Mouse (Mus musculus) heart, embryonic 13.5 days (tissue): ENCODE measurements around the gene Slc39a7. TPM values are rescaled to one million over a fixed set of nuclear protein-coding genes. Genes with fewer than 3 reads are reported as not detected.
A peak's percentile ranks its signal among the peaks of the same experiment; 100 is the strongest.
"Not testable (repeated sequence)": the region's sequence is repeated elsewhere in the genome, so short reads cannot be mapped to it uniquely, and the experiment has no call there.

Source experiments
- ATAC-seq: fragments of 200-750 bp; cut with Nextera tagmentation; 2 replicates; pipeline ENCODE4 v1.8.0; 2017; ENCODE audit warnings: moderate TSS enrichment; ENCODE audit not compliant: insufficient number of reproducible peaks, low FRiP score, low TSS enrichment; ENCODE audit errors: extremely low read depth
- H3K27ac ChIP-seq: fragments of 300-500 bp; sonication (generic); replicated peaks from 2 replicates; pipeline ENCODE4 v1.5.1; 2015; ENCODE audit warnings: moderate library complexity, mild to moderate bottlenecking, inconsistent platforms
- H3K27me3 ChIP-seq: fragments of 300-500 bp; sonication (generic); replicated peaks from 2 replicates; pipeline ENCODE4 v1.6.1; 2015; ENCODE audit warnings: mild to moderate bottlenecking, inconsistent platforms
- H3K36me3 ChIP-seq: fragments of 300-500 bp; sonication (generic); 2 replicates; pipeline ENCODE4 v1.6.1; 2015; ENCODE audit warnings: mild to moderate bottlenecking, inconsistent platforms
- H3K4me1 ChIP-seq: fragments of 300-500 bp; sonication (generic); 2 replicates; pipeline ENCODE4 v1.6.1; 2015; ENCODE audit warnings: inconsistent platforms
- H3K4me2 ChIP-seq: fragments of 300-500 bp; sonication (generic); 2 replicates; pipeline ENCODE4 v1.6.1; 2015; ENCODE audit warnings: inconsistent platforms, mild to moderate bottlenecking, moderate library complexity
- H3K4me3 ChIP-seq: fragments of 300-500 bp; sonication (generic); 2 replicates; pipeline ENCODE4 v1.5.1; 2015; ENCODE audit warnings: moderate library complexity, mild to moderate bottlenecking, inconsistent platforms
- H3K9ac ChIP-seq: fragments of 300-500 bp; sonication (generic); 2 replicates; pipeline ENCODE4 v1.6.1; 2015; ENCODE audit warnings: inconsistent platforms, mild to moderate bottlenecking, moderate library complexity
- H3K9me3 ChIP-seq: fragments of 300-500 bp; sonication (generic); 2 replicates; pipeline ENCODE4 v1.6.1; 2016; ENCODE audit warnings: inconsistent platforms
- WGBS: fragments of 180-500 bp; shearing (Covaris S2); methylation state at CpG from one replicate; pipeline ENCODE4 v1.1.7; 2015; ENCODE audit warnings: mixed read lengths; 5-methylcytosine and 5-hydroxymethylcytosine counted together
- polyA plus RNA-seq: library from polyadenylated mRNA; unstranded; fragments of >200 nt; fragmentation: Nextera tagmentation; extraction: Ambion mirVana; gene quantifications from 2 replicates; pipeline ENCODE4 v1.2.1, GENCODE M21; 2015

Gene Slc39a7
- polyA plus RNA-seq, 1 experiment from 2014 or later: 130 TPM

GRCm38 (mm10) chr17:34023678-34024077 lies 7.8 kb downstream of the Slc39a7 start:
- peaks cover 42% of the 10 kb centered on the region for H3K36me3 ChIP-seq
- 61% methylated on average over 9 of the region's 9 CpGs for WGBS
- no peaks in the 10 kb centered on the region for H3K27me3 ChIP-seq
- H3K4me3 ChIP-seq: peak overlapping the region; percentile 87
- H3K9ac ChIP-seq: peak overlapping the region; percentile 97
- no peak for ATAC-seq
- peak overlapping the region; percentile 98 for H3K4me2 ChIP-seq
- peak overlapping the region; percentile 88; the same call in 1 of the 2 replicates for H3K27ac ChIP-seq
- peaks cover 16% of the 10 kb centered on the region for H3K9me3 ChIP-seq
- peaks cover 39% of the 10 kb centered on the region for H3K4me1 ChIP-seq

DNA sequence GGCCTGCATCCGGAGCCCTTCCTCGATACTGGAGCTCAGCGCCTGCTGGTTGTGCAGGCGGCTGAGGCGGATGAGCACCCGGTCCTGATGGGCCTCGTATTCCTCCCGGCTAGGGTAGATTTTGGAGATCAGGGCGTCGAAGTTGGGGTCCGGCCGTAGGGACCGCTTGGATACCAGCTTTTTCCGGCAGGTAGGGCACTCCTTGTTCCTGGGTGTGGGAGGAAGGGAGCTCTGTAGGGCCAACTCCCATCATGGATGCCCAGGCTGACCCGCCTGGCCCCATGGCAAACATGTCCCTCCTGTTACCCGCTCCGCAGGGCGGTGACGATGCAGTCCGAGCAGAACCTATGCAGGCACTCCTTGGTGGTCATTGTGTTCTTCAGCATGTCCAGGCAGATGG lies 8.5 kb downstream of the Slc39a7 start:
- 93% methylated on average over 20 of the region's 20 CpGs for WGBS
- Histone ChIP-seq H3K36me3 (peaks cover 35% of the 10 kb centered on the region), H3K4me2 (no peak overlapping the region), H3K4me3 (no peak overlapping the region), H3K9me3 (peaks cover 16% of the 10 kb centered on the region), H3K27me3 (no peaks in the 10 kb centered on the region), H3K9ac (no peak overlapping the region), H3K27ac (no peak overlapping the region), H3K4me1 (peaks cover 32% of the 10 kb centered on the region)
- no peak for ATAC-seq

GRCm38 (mm10) chr17:34022414-34022783 lies 9.1 kb downstream of the Slc39a7 start:
- Histone ChIP-seq H3K9ac (no peak overlapping the region), H3K4me3 (no peak overlapping the region), H3K27ac (no peak overlapping the region), H3K36me3 (peaks cover 34% of the 10 kb centered on the region), H3K4me2 (no peak overlapping the region), H3K9me3 (peaks cover 16% of the 10 kb centered on the region), H3K4me1 (peaks cover 30% of the 10 kb centered on the region), H3K27me3 (no peaks in the 10 kb centered on the region)
- no peak for ATAC-seq
- 85% methylated on average over 14 of the region's 14 CpGs for WGBS

DNA sequence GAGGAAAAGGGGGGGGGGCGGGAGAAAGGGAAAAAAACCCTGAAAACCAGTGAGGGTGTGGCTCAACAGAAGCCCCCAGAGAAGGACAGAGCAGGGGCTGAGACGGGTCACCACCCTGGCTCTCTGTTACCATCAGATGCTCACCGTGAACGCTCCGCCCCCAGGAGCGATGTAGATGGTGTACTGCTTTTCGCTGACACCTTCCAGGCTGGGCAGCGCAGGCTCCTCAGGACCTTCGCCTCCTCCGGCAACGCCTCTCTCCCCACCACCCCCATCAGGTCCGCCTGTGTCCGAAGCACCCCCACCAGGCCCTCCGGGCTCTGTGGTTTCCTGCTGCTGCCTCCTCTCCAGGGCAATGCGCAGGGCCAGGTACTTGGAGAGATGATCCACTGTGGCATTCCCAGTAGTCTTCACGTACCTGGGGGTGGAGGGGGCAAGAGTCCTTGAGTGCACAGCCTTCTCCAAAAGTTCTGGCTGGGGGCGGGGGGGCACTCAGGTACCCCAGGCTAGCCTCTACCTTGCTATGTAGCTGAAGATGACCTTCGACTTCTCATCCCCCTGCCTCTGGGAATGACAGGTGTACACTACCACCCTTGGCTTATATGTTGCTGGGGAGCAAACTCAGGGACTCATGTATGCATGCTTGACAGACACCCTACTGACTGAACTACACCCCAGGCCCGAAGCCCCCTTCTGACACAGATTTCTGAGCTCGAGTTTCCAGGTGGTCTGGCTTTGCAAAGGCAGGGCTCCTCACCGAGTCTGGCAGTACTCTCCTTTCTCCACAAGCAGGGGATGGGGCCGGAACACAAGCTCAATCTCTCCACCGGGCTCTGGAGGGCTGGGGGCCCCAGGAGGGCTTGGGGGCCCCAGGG lies 9.7 kb downstream of the Slc39a7 start:
- 92% methylated on average over 23 of the region's 23 CpGs for WGBS
- no peak overlapping the region for H3K4me2 ChIP-seq
- H3K9me3 ChIP-seq: peaks cover 18% of the 10 kb centered on the region
- H3K36me3 ChIP-seq: peaks cover 34% of the 10 kb centered on the region
- ATAC-seq: no peak
- no peak overlapping the region for H3K4me3 ChIP-seq
- H3K27me3 ChIP-seq: no peaks in the 10 kb centered on the region
- H3K27ac ChIP-seq: no peak overlapping the region
- H3K9ac ChIP-seq: no peak overlapping the region
- H3K4me1 ChIP-seq: peaks cover 24% of the 10 kb centered on the region

GRCm38 (mm10) chr17:34013436-34013835 lies 18.0 kb downstream of the Slc39a7 start:
- WGBS: 88% methylated on average over 8 of the region's 8 CpGs
- ATAC-seq: no peak

GRCm38 (mm10) chr17:34010156-34010555 lies 21.3 kb downstream of the Slc39a7 start:
- no peak for ATAC-seq

More at GRCm38 (mm10) chr17:34013436-34013835, 18.0 kb downstream of the Slc39a7 start:
- Histone ChIP-seq H3K9ac (no peak overlapping the region), H3K4me3 (no peak overlapping the region), H3K36me3 (no peaks in the 10 kb centered on the region), H3K27me3 (peaks cover 11% of the 10 kb centered on the region; the same call in 1 of the 2 replicates), H3K27ac (no peak overlapping the region), H3K4me2 (no peak overlapping the region), H3K4me1 (no peaks in the 10 kb centered on the region), H3K9me3 (peaks cover 5% of the 10 kb centered on the region; the same call in 1 of the 2 replicates)

DNA sequence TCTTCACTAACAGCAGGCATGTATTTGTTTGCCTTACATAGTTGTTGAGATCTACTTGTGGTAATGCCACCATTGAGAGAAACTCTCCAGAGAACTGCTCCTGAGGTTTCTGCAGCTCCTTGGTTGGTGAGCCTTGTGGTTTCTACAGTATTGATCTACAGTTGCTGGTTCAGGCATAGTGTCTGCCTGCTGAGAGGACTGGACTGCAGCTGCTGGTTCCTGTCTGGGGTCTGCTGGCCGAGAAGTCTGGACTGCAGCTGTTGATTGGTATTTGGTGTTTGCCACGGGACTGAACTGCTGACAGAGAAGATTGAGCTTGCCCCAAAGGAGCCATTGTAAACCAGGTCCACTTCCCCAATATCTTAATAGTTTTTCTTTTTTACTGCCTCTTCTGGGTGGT lies 24.9 kb downstream of the Slc39a7 start:
- Histone ChIP-seq H3K9me3 (0 out of 2 replicates have a peak, but pooled peaks cover 3% of the 10 kb centered on the region), H3K4me2 (no peak overlapping the region), H3K27me3 (peaks cover 39% of the 10 kb centered on the region), H3K36me3 (no peaks in the 10 kb centered on the region), H3K4me1 (no peaks in the 10 kb centered on the region), H3K9ac (no peak overlapping the region), H3K4me3 (no peak overlapping the region), H3K27ac (no peak overlapping the region)
- ATAC-seq: no peak
- 33% methylated on average over 2 of the region's 2 CpGs for WGBS

More at GRCm38 (mm10) chr17:34010156-34010555, 21.3 kb downstream of the Slc39a7 start:
- Histone ChIP-seq H3K9me3 (0 out of 2 replicates have a peak, but pooled peaks cover 3% of the 10 kb centered on the region), H3K27me3 (peaks cover 27% of the 10 kb centered on the region), H3K4me2 (no peak overlapping the region), H3K9ac (no peak overlapping the region), H3K27ac (no peak overlapping the region), H3K4me1 (no peaks in the 10 kb centered on the region), H3K36me3 (no peaks in the 10 kb centered on the region), H3K4me3 (no peak overlapping the region)
- WGBS: 71% methylated on average over 5 of the region's 5 CpGs

DNA sequence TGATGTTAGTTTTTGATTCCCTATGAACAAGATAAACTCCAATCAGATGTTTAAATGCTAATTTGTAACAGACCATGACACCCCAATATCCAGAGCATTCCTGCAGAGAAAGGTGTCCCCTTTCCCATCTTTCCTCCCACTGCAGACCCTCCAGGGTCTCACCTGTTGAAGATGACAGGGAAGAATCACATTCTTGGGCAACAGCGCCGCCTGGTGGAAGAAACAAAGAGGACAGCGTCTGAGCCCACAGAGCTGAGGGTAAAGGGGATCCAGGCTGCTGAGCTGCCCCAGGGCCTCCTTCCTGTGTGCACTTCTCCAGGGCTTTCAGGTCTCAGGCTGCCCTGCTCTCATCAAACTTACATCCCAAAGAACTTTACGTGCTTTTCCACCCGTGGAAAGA lies 28.1 kb downstream of the Slc39a7 start:
- H3K4me1 ChIP-seq: peaks cover 10% of the 10 kb centered on the region
- 0 out of 2 replicates have a peak, but pooled peaks cover 3% of the 10 kb centered on the region for H3K9me3 ChIP-seq
- H3K9ac ChIP-seq: no peak overlapping the region
- H3K36me3 ChIP-seq: no peaks in the 10 kb centered on the region
- H3K4me3 ChIP-seq: no peak overlapping the region
- 2% methylated on average over 5 of the region's 5 CpGs for WGBS
- H3K27me3 ChIP-seq: peaks cover 59% of the 10 kb centered on the region
- ATAC-seq: no peak
- no peak overlapping the region for H3K4me2 ChIP-seq
- H3K27ac ChIP-seq: no peak overlapping the region

GRCm38 (mm10) chr17:34000796-34001195 lies 30.7 kb downstream of the Slc39a7 start:
- H3K27me3 ChIP-seq: peaks cover 74% of the 10 kb centered on the region
- not testable (repeated sequence) for ATAC-seq, H3K9ac ChIP-seq, H3K36me3 ChIP-seq, H3K9me3 ChIP-seq, H3K27ac ChIP-seq
- H3K4me3 ChIP-seq: 0 out of 2 replicates have a peak overlapping the region, but pooled peaks have one; percentile 71
- peak overlapping the region; percentile 99 for H3K4me2 ChIP-seq
- 51% methylated on average over 2 of the region's 2 CpGs for WGBS
- peaks cover 10% of the 10 kb centered on the region for H3K4me1 ChIP-seq

DNA sequence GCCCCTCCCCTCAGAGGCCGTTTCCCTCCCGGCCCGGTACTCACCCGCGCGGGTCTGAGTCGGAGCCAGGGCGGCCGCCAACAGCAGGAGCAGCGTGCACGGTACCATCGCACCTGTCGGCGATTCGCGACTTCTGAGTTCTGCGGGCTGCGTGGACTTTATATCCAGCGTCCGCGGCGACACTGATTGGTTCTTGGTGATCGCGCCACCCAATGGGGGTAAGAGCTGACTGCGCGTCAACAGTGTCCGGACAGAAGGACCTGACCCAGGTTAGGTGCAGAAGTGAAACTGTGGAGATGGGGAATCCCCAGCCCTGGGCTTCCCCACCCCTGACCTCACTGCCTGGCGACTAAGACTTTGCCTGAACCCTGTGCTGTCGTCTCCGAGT lies 31.3 kb downstream of the Slc39a7 start, which contains the start of gene H2-K1:
Gene H2-K1, minus strand, starts transcription at position 198 of the 388 bp plus-strand sequence.
- H3K4me1 ChIP-seq: peaks cover 10% of the 10 kb centered on the region
- peak within 1 kb of the TSS; percentile 78 for H3K9ac ChIP-seq
- under 1% methylated on average over 30 of the region's 30 CpGs for WGBS
- H3K4me3 ChIP-seq: peak within 1 kb of the TSS; percentile 71
- no peaks in the 10 kb centered on the region for H3K36me3 ChIP-seq
- no peaks in the 10 kb centered on the region for H3K9me3 ChIP-seq
- H3K27ac ChIP-seq: no peak within 1 kb of the TSS
- H3K4me2 ChIP-seq: peak within 1 kb of the TSS; percentile 99
- peaks cover 68% of the 10 kb centered on the region for H3K27me3 ChIP-seq
- ATAC-seq: peak; percentile 58

DNA sequence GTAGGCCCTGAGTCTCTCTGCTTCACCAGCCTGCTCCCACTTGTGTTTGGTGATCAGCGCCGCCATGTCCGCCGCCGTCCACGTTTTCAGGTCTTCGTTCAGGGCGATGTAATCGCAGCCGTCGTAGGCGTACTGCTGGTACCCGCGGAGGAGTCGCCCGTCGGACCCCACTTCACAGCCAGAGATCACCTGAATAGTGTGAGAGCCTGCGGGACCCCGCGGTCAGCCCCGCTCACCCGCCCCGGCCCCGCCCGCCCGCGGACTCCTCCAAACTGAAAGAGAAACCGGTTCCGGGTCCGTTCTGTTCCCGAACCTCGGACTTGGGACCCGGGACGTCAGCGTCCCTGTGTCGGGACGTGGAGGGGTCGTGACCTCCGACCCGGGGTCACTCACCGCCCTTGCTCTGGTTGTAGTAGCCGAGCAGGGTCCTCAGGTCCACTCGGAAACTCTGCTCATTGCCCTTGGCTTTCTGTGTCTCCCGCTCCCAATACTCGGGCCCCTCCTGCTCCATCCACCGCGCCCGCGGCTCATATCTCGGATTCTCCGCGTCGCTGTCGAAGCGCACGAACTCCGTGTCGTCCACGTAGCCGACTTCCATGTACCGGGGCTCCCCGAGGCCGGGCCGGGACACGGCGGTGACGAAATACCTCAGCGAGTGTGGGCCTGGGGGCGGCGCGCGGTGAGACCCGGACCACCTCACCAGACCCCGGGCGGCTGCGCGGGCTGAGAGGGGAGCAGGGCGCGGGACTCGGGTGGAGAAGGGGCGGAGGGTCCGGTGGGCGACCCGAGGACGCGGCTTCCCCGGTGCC lies 31.9 kb downstream of the Slc39a7 start:
- WGBS: 2% methylated on average over 87 of the region's 87 CpGs
- Histone ChIP-seq H3K4me2 (peak overlapping the region; percentile 99), H3K27ac (no peak overlapping the region), H3K9me3 (no peaks in the 10 kb centered on the region), H3K36me3 (no peaks in the 10 kb centered on the region), H3K4me3 (peak overlapping the region; percentile 71), H3K9ac (peak overlapping the region; percentile 78), H3K4me1 (peaks cover 10% of the 10 kb centered on the region), H3K27me3 (peaks cover 68% of the 10 kb centered on the region)
- ATAC-seq: no peak
